Mouse (Mus musculus): ENCODE measurements around the gene Pafah1b3.

DNA sequence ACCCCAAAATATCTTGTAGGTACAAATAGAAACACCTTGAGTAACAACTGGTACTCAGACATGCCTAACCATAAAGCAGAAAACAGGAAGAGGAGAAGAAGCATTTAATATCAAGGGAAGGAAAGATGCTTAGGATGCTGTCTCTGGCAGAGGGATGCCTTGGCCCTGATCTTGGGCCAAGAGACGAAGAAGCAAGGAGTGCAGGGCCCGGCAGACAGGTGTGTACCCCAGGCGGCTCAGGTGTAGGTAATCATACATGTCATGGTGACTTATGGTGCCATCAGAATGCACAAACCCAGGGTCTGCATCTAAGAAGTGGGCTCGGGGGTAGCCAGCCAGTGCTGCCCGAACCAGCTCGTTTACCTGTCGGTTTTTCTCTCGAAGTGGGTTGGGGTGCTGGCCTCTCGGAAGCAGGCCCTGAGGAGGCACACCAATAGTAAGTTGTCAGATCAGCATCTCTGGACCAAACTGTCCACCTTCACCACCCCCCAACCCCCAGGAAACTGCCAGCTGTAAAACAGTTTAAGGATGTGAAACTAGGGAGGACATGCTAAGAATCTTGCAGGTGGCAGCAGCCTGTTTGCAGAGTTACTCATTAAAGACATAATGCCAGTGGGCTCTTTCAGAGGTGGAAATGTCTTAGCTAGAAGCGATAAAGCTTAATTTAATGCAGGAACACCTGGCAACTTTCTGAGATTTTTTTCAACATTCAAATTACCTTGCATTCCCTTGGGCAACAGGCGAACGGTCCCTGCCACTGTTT is 2.6 kb downstream of the Pafah1b3 start:
- TF ChIP-seq GATA1 (IDR thresholded peaks at IDR 0.05; ENCODE audit: borderline replicate concordance, low read length) = no peak
- no peak for TF ChIP-seq FLI1 (IDR thresholded peaks at IDR 0.05; ENCODE audit: low read length)
